Mouse (Mus musculus) heart, postnatal 0 days (tissue): ENCODE results near the gene Cbs. TPM values are rescaled to one million over a fixed set of nuclear protein-coding genes. Genes with fewer than 3 reads are reported as not detected.

Source experiments
- ATAC-seq: fragments of 200-750 bp; cut with Nextera tagmentation; 2 replicates; pipeline ENCODE4 v1.8.0; 2017; ENCODE audit warnings: low read depth, moderate number of reproducible peaks, moderate library complexity; ENCODE audit not compliant: insufficient read depth
- DNase-seq: peaks from one replicate; pipeline ENCODE4 v3.0.0-alpha.2; 2016; ENCODE audit warnings: low spot score
- H3K27ac ChIP-seq: fragments of 300-500 bp; sonication (generic); 2 replicates; pipeline ENCODE4 v1.5.1; 2014; ENCODE audit warnings: low read depth, mild to moderate bottlenecking
- H3K27me3 ChIP-seq: fragments of 300-500 bp; sonication (generic); 2 replicates; pipeline ENCODE4 v1.6.1; 2014; ENCODE audit warnings: low read length, mixed read lengths; ENCODE audit not compliant: control insufficient read depth, insufficient read depth
- H3K36me3 ChIP-seq: fragments of 300-500 bp; sonication (generic); replicated peaks from 2 replicates; pipeline ENCODE4 v1.6.1; 2014; ENCODE audit warnings: low read length, mixed read lengths; ENCODE audit not compliant: control insufficient read depth, insufficient read depth
- H3K4me1 ChIP-seq: fragments of 300-500 bp; sonication (generic); 2 replicates; pipeline ENCODE4 v1.6.1; 2014; ENCODE audit warnings: antibody characterized with exemption; ENCODE audit not compliant: control insufficient read depth, insufficient read depth
- H3K4me2 ChIP-seq: fragments of 300-500 bp; sonication (generic); 2 replicates; pipeline ENCODE4 v1.6.1; 2014; ENCODE audit warnings: low read depth, mild to moderate bottlenecking, low read length, moderate library complexity
- H3K4me3 ChIP-seq: fragments of 300-500 bp; sonication (generic); 2 replicates; pipeline ENCODE4 v1.5.1; 2014; ENCODE audit warnings: low read depth, low read length
- H3K9ac ChIP-seq: fragments of 300-500 bp; sonication (generic); replicated peaks from 2 replicates; pipeline ENCODE4 v1.6.1; 2014; ENCODE audit warnings: low read depth, low read length, mixed read lengths
- H3K9me3 ChIP-seq: fragments of 300-500 bp; sonication (generic); replicated peaks from 2 replicates; pipeline ENCODE4 v1.6.1; 2016; ENCODE audit warnings: low read length; ENCODE audit not compliant: control insufficient read depth
- CTCF ChIP-seq: IDR thresholded peaks from 2 replicates; pipeline ENCODE4 v1.5.1; 2016; ENCODE audit warnings: antibody characterized with exemption, control low read depth, low read depth
- EP300 ChIP-seq: IDR thresholded peaks from 2 replicates; pipeline ENCODE4 v1.6.1; 2016; ENCODE audit warnings: antibody characterized with exemption, low read depth
- WGBS: fragments of 180-500 bp; shearing (Covaris S2); extraction: QIAGEN DNeasy Blood & Tissue Kit; methylation state at CpG from one replicate; pipeline ENCODE4 v1.1.7; 2014; 5-methylcytosine and 5-hydroxymethylcytosine counted together
- polyA plus RNA-seq: library from polyadenylated mRNA; unstranded; fragments of >200 nt; fragmentation: Nextera tagmentation; extraction: Ambion mirVana; gene quantifications from 2 replicates; pipeline ENCODE4 v1.2.1, GENCODE M21; 2015
- total RNA-seq: library from RNA; depleted of rRNA; stranded (reverse); fragments of >200 nt; gene quantifications from 2 replicates; pipeline ENCODE4 v1.2.3, GENCODE M21; 2014; ENCODE audit warnings: low replicate concordance

The Cbs gene
- total and polyA plus RNA-seq, 2 experiments from 2014 or later = 0.27 to 2.1 TPM

- no peaks in the 10 kb centered on the region for H3K9me3 ChIP-seq
- H3K4me3 ChIP-seq = no peak overlapping the region
- TF ChIP-seq CTCF = no peak
- TF ChIP-seq EP300 = no peak
- peaks cover 11% of the 10 kb centered on the region for H3K36me3 ChIP-seq
- no peak overlapping the region for H3K4me2 ChIP-seq
- H3K4me1 ChIP-seq = no peaks in the 10 kb centered on the region
- no peak overlapping the region for H3K9ac ChIP-seq
- DNase-seq (no peak), ATAC-seq (no peak)
- H3K27ac ChIP-seq = no peak overlapping the region
- WGBS = 51% methylated on average over 8 of the region's 8 CpGs
- H3K27me3 ChIP-seq = no peaks in the 10 kb centered on the region
These were observed 5.3 kb upstream of the Cbs start for GRCm38 (mm10) chr17:31642331-31642730.

DNA sequence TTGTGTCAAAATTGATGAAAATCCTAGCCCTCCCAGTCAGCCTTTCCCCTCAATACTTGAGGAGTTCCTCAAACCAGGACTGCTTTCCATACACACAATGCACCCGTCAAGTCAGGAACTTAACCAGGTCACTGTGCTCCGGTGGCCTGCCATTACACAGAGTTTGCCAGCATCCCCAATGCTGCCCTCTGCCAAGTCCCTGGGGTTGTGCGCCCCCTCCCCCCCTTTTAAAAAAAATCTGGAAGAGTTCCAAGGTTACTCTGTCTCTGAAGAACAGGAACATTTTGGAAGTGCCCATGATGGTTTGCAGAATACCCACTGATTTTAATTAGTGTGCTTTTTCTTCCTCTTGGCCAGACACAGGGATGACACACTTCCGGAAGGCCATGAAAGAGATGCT is 2.6 kb upstream of the Cbs start:
- TF ChIP-seq EP300 = no peak
- TF ChIP-seq CTCF = no peak
- Histone ChIP-seq H3K4me1 (no peaks in the 10 kb centered on the region), H3K27me3 (peaks cover 18% of the 10 kb centered on the region), H3K4me2 (no peak overlapping the region), H3K9ac (no peak overlapping the region), H3K36me3 (no peaks in the 10 kb centered on the region), H3K27ac (no peak overlapping the region), H3K4me3 (no peak overlapping the region), H3K9me3 (no peaks in the 10 kb centered on the region)
- ATAC-seq = no peak
- DNase-seq = no peak
- 39% methylated on average over 4 of the region's 4 CpGs for WGBS

GRCm38 (mm10) chr17:31637866-31638570 is 980 bp upstream of the Cbs start:
- no peaks in the 10 kb centered on the region for H3K4me1 ChIP-seq
- H3K4me2 ChIP-seq = no peak overlapping the region
- DNase-seq (peak; percentile 30), ATAC-seq (no peak)
- no peak overlapping the region for H3K27ac ChIP-seq
- no peak for TF ChIP-seq EP300
- TF ChIP-seq CTCF = no peak
- H3K27me3 ChIP-seq = peaks cover 18% of the 10 kb centered on the region
- H3K9me3 ChIP-seq = no peaks in the 10 kb centered on the region
- 48% methylated on average over 9 of the region's 9 CpGs for WGBS
- no peaks in the 10 kb centered on the region for H3K36me3 ChIP-seq
- H3K4me3 ChIP-seq = no peak overlapping the region
- no peak overlapping the region for H3K9ac ChIP-seq

- 4% methylated on average over 45 of the region's 45 CpGs for WGBS
- Histone ChIP-seq H3K4me1 (no peaks in the 10 kb centered on the region), H3K27ac (no peak overlapping the region), H3K27me3 (peaks cover 18% of the 10 kb centered on the region), H3K4me2 (peak overlapping the region; percentile 70), H3K4me3 (peak overlapping the region; percentile 40), H3K9ac (0 out of 2 replicates have a peak overlapping the region, but pooled peaks have one; percentile 7), H3K36me3 (no peaks in the 10 kb centered on the region), H3K9me3 (no peaks in the 10 kb centered on the region)
- TF ChIP-seq EP300 (no peak), CTCF (no peak)
- DNase-seq = no peak
- 0 out of 2 replicates have a peak, but pooled peaks have one; percentile 14 for ATAC-seq
These were observed 629 bp downstream of the Cbs start for GRCm38 (mm10) chr17:31636277-31636941.

DNA sequence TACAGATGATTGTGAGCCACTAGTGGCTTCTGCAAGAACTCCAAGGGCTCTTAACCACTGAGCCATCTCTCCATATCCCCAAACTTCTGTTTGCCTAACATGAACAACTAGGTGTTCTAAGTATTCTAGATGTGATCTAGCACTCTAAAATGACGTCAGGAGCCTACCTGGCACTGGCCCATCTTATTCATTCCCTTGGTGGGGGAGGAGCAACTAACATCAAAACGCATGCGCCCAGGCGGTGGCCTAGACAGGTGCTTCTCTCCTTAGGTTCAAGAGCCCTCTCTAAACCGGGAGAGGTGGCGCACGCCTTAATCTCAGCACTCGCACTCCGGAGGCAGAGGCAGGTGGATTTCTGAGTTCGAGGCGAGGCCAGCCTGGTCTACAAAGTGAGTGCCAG is 1.3 kb downstream of the Cbs start:
- Histone ChIP-seq H3K36me3 (no peaks in the 10 kb centered on the region), H3K9ac (no peak overlapping the region), H3K4me3 (no peak overlapping the region), H3K27me3 (peaks cover 18% of the 10 kb centered on the region), H3K4me1 (no peaks in the 10 kb centered on the region), H3K27ac (no peak overlapping the region), H3K9me3 (no peaks in the 10 kb centered on the region), H3K4me2 (no peak overlapping the region)
- 50% methylated on average over 11 of the region's 11 CpGs for WGBS
- ATAC-seq = no peak
- DNase-seq = no peak
- no peak for TF ChIP-seq EP300
- no peak for TF ChIP-seq CTCF
